Mouse (Mus musculus) limb, embryonic 11.5 days (tissue): ENCODE data around the gene Calhm6. TPM values are rescaled to one million over a fixed set of nuclear protein-coding genes. Genes with fewer than 3 reads are reported as not detected.

ENCODE experiments used
- ATAC-seq: fragments of 200-750 bp; cut with Nextera tagmentation; 2 replicates; pipeline ENCODE4 v1.8.0; 2017; ENCODE audit warnings: low read depth; ENCODE audit not compliant: insufficient number of reproducible peaks, low FRiP score, low TSS enrichment
- DNase-seq: peaks from one replicate; pipeline ENCODE4 v3.0.0-alpha.2; 2015; ENCODE audit warnings: low spot score
- H3K27ac ChIP-seq: fragments of 300-500 bp; sonication (generic); replicated peaks from 2 replicates; pipeline ENCODE4 v1.5.1; 2014; ENCODE audit warnings: low read depth, mild to moderate bottlenecking, low read length
- H3K27me3 ChIP-seq: fragments of 300-500 bp; sonication (generic); 2 replicates; pipeline ENCODE4 v1.6.1; 2014; ENCODE audit warnings: mild to moderate bottlenecking, low read length, mixed read lengths; ENCODE audit not compliant: control insufficient read depth, insufficient read depth
- H3K36me3 ChIP-seq: fragments of 300-500 bp; sonication (generic); 2 replicates; pipeline ENCODE4 v1.6.1; 2014; ENCODE audit warnings: mild to moderate bottlenecking, low read length, moderate library complexity, mixed read lengths; ENCODE audit not compliant: control insufficient read depth, insufficient read depth
- H3K4me1 ChIP-seq: fragments of 300-500 bp; sonication (generic); 2 replicates; pipeline ENCODE4 v1.6.1; 2014; ENCODE audit warnings: low read length, mixed read lengths; ENCODE audit not compliant: control insufficient read depth, insufficient read depth
- H3K4me2 ChIP-seq: fragments of 300-500 bp; sonication (generic); 2 replicates; pipeline ENCODE4 v1.6.1; 2014; ENCODE audit warnings: low read depth, mild to moderate bottlenecking, moderate library complexity; ENCODE audit not compliant: severe bottlenecking
- H3K4me3 ChIP-seq: fragments of 300-500 bp; sonication (generic); 2 replicates; pipeline ENCODE4 v1.5.1; 2014; ENCODE audit warnings: low read depth, low read length
- H3K9ac ChIP-seq: fragments of 300-500 bp; sonication (generic); 2 replicates; pipeline ENCODE4 v1.6.1; 2014; ENCODE audit warnings: mild to moderate bottlenecking, low read length
- H3K9me3 ChIP-seq: fragments of 300-500 bp; sonication (generic); 2 replicates; pipeline ENCODE4 v1.6.1; 2016; ENCODE audit warnings: low read length; ENCODE audit not compliant: control insufficient read depth
- WGBS: fragments of 180-500 bp; shearing (Covaris S2); extraction: QIAGEN DNeasy Blood & Tissue Kit; methylation state at CpG from one replicate; pipeline ENCODE4 v1.1.7; 2014; 5-methylcytosine and 5-hydroxymethylcytosine counted together
- polyA plus RNA-seq: library from polyadenylated mRNA; unstranded; fragments of >200 nt; fragmentation: Nextera tagmentation; extraction: Ambion mirVana; gene quantifications from 2 replicates; pipeline ENCODE4 v1.2.1, GENCODE M21; 2014

Calhm6 gene
- polyA plus RNA-seq, 1 experiment from 2014 or later: 0.68 TPM

GRCm38 (mm10) chr10:34091888-34092287 is 35.9 kb downstream of the Calhm6 start:
- no peak overlapping the region for H3K4me3 ChIP-seq
- H3K4me1 ChIP-seq: no peaks in the 10 kb centered on the region
- ATAC-seq (no peak), DNase-seq (no peak)
- H3K27me3 ChIP-seq: no peaks in the 10 kb centered on the region
- no peak overlapping the region for H3K4me2 ChIP-seq
- WGBS: 68% methylated on average over 5 of the region's 5 CpGs
- H3K27ac ChIP-seq: no peak overlapping the region
- no peaks in the 10 kb centered on the region for H3K9me3 ChIP-seq
- H3K9ac ChIP-seq: no peak overlapping the region
- H3K36me3 ChIP-seq: no peaks in the 10 kb centered on the region

GRCm38 (mm10) chr10:34090481-34090880 is 37.3 kb downstream of the Calhm6 start:
- WGBS: 86% methylated on average over 1 of the region's 1 CpGs
- no peak overlapping the region for H3K27ac ChIP-seq
- ATAC-seq (no peak), DNase-seq (no peak)
- H3K9ac ChIP-seq: no peak overlapping the region
- H3K36me3 ChIP-seq: no peaks in the 10 kb centered on the region
- H3K4me3 ChIP-seq: no peak overlapping the region
- no peaks in the 10 kb centered on the region for H3K9me3 ChIP-seq
- no peaks in the 10 kb centered on the region for H3K27me3 ChIP-seq
- H3K4me2 ChIP-seq: no peak overlapping the region
- no peaks in the 10 kb centered on the region for H3K4me1 ChIP-seq

GRCm38 (mm10) chr10:34089517-34089916 is 38.3 kb downstream of the Calhm6 start:
- H3K36me3 ChIP-seq: no peaks in the 10 kb centered on the region
- no peak overlapping the region for H3K4me3 ChIP-seq
- DNase-seq (no peak), ATAC-seq (no peak)
- no peaks in the 10 kb centered on the region for H3K4me1 ChIP-seq
- H3K27me3 ChIP-seq: no peaks in the 10 kb centered on the region
- no peak overlapping the region for H3K9ac ChIP-seq
- WGBS: 58% methylated on average over 3 of the region's 3 CpGs
- H3K27ac ChIP-seq: no peak overlapping the region
- H3K4me2 ChIP-seq: no peak overlapping the region
- no peaks in the 10 kb centered on the region for H3K9me3 ChIP-seq

- Histone ChIP-seq H3K9me3 (no peaks in the 10 kb centered on the region), H3K4me2 (no peak overlapping the region), H3K4me1 (no peaks in the 10 kb centered on the region), H3K27me3 (no peaks in the 10 kb centered on the region), H3K27ac (no peak overlapping the region), H3K9ac (no peak overlapping the region), H3K4me3 (no peak overlapping the region), H3K36me3 (no peaks in the 10 kb centered on the region)
- ATAC-seq: no peak
- WGBS: 85% methylated on average over 2 of the region's 2 CpGs
- DNase-seq: no peak
Measured at GRCm38 (mm10) chr10:34088515-34088914, 39.3 kb downstream of the Calhm6 start.

DNA sequence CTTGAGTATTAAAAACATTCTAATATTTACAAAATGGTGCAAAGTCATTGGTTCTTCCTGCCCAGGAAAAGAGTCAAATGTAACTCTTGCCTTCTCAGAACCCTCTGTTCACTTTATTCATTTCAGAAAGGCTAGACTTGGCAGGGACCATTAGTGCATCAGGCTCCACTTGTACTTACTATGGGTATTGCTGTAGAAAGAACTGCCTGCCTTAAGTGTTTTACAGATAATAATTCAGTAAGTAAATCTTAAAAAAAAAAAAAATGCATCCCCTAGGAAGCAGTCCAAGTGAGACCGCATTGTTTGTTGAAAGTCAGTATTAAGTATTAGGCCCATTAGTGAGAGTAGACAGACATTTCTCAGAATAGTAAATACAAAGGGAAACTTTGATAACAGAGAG is 41.3 kb downstream of the Calhm6 start:
- ATAC-seq (no peak), DNase-seq (no peak)
- Histone ChIP-seq H3K36me3 (no peaks in the 10 kb centered on the region), H3K4me2 (no peak overlapping the region), H3K27ac (no peak overlapping the region), H3K9ac (no peak overlapping the region), H3K27me3 (no peaks in the 10 kb centered on the region), H3K9me3 (no peaks in the 10 kb centered on the region), H3K4me3 (no peak overlapping the region), H3K4me1 (no peaks in the 10 kb centered on the region)
- WGBS: 95% methylated on average over 1 of the region's 1 CpGs

Other genes with a start within 250 kb of the Calhm6 start
- not detected in 2 replicates for gene Rsph4a, start 222.9 kb downstream of the Calhm6 start, polyA plus RNA-seq
- gene Zup1, start 176.7 kb downstream of the Calhm6 start, polyA plus RNA-seq: 23.3 and 27.4 TPM in 2 replicates
- gene Rwdd1, start 108.4 kb downstream of the Calhm6 start, polyA plus RNA-seq: 170 and 176 TPM in 2 replicates
- gene Trappc3l, start 90.4 kb downstream of the Calhm6 start, polyA plus RNA-seq: not detected in 2 replicates
- not detected in 2 replicates for gene Calhm4, start 83.7 kb downstream of the Calhm6 start, polyA plus RNA-seq
- 0.07 and 0.08 TPM in 2 replicates for gene Calhm5, start 31.5 kb downstream of the Calhm6 start, polyA plus RNA-seq
- 36.0 and 37.4 TPM in 2 replicates for gene Dse, start 79.7 kb upstream of the Calhm6 start, polyA plus RNA-seq
- 55.8 and 60.3 TPM in 2 replicates for gene Tspyl1, start 154.2 kb upstream of the Calhm6 start, polyA plus RNA-seq
- 6.6 and 9.2 TPM in 2 replicates for gene Tspyl4, start 169.5 kb upstream of the Calhm6 start, polyA plus RNA-seq